Mouse (Mus musculus) midbrain, embryonic 11.5 days (tissue): Measurements from ENCODE around the gene Efcab12. TPM values are rescaled to one million over a fixed set of nuclear protein-coding genes. Genes with fewer than 3 reads are reported as not detected.

Experiments used
- ATAC-seq: fragments of 200-750 bp; cut with Nextera tagmentation; 2 replicates; pipeline ENCODE4 v1.8.0; 2017; ENCODE audit warnings: moderate TSS enrichment, moderate library complexity; ENCODE audit not compliant: low FRiP score
- DNase-seq: peaks from one replicate; pipeline ENCODE4 v3.0.0; 2015; ENCODE audit warnings: low spot score; ENCODE audit errors: missing footprints
- H3K27ac ChIP-seq: fragments of 300-500 bp; sonication (generic); 2 replicates; pipeline ENCODE4 v1.5.1; 2014; ENCODE audit warnings: low read depth, low read length
- H3K27me3 ChIP-seq: fragments of 300-500 bp; sonication (generic); 2 replicates; pipeline ENCODE4 v1.6.1; 2014; ENCODE audit warnings: mild to moderate bottlenecking, low read length, moderate library complexity, mixed read lengths; ENCODE audit not compliant: control insufficient read depth, insufficient read depth
- H3K36me3 ChIP-seq: fragments of 300-500 bp; sonication (generic); 2 replicates; pipeline ENCODE4 v1.6.1; 2014; ENCODE audit warnings: mild to moderate bottlenecking, low read length, moderate library complexity, mixed read lengths; ENCODE audit not compliant: control insufficient read depth, insufficient read depth
- H3K4me1 ChIP-seq: fragments of 300-500 bp; sonication (generic); 2 replicates; pipeline ENCODE4 v1.6.1; 2014; ENCODE audit warnings: low read length; ENCODE audit not compliant: control insufficient read depth, insufficient read depth
- H3K4me2 ChIP-seq: fragments of 300-500 bp; sonication (generic); 2 replicates; pipeline ENCODE4 v1.6.1; 2014; ENCODE audit warnings: mild to moderate bottlenecking, moderate library complexity
- H3K4me3 ChIP-seq: fragments of 300-500 bp; sonication (generic); 2 replicates; pipeline ENCODE4 v1.5.1; 2014; ENCODE audit warnings: low read depth, low read length
- H3K9ac ChIP-seq: fragments of 300-500 bp; sonication (generic); 2 replicates; pipeline ENCODE4 v1.6.1; 2014; ENCODE audit warnings: low read length
- H3K9me3 ChIP-seq: fragments of 300-500 bp; sonication (generic); 2 replicates; pipeline ENCODE4 v1.6.1; 2016; ENCODE audit warnings: low read length; ENCODE audit not compliant: control insufficient read depth
- WGBS: fragments of 180-500 bp; shearing (Covaris S2); extraction: QIAGEN DNeasy Blood & Tissue Kit; methylation state at CpG from one replicate; pipeline ENCODE4 v1.1.7; 2014; 5-methylcytosine and 5-hydroxymethylcytosine counted together
- polyA plus RNA-seq: library from polyadenylated mRNA; unstranded; fragments of >200 nt; fragmentation: Nextera tagmentation; extraction: Ambion mirVana; gene quantifications from 2 replicates; pipeline ENCODE4 v1.2.1, GENCODE M21; 2014

Efcab12 gene
- polyA plus RNA-seq, 1 experiment from 2014 or later = 1.7 TPM

DNA sequence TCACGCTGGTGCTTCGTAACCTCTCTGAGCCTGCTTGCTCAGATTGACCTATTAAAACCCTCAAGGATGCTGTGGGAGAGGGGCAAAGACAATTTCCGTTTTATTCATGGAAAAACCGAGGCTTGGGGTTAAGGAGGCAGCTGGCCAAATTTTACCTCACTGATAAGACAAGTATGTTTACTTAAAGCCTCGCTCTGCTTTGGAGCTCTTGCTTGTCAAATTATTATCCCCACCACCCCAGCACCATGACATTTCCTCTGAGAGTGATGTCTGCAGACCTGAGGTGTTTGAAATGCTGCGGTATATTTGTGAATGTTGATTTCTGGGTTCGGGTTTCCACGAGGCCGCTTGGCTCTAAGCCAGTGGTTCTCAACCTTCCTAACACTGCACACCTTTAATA lies 61.8 kb downstream of the Efcab12 start:
- Histone ChIP-seq H3K9ac (peak overlapping the region; percentile 39; the same call in 1 of the 2 replicates), H3K36me3 (peaks cover 6% of the 10 kb centered on the region; the same call in 1 of the 2 replicates), H3K27me3 (no peaks in the 10 kb centered on the region), H3K27ac (no peak overlapping the region), H3K4me2 (peak overlapping the region; percentile 87), H3K9me3 (no peaks in the 10 kb centered on the region), H3K4me1 (peaks cover 18% of the 10 kb centered on the region), H3K4me3 (peak overlapping the region; percentile 80)
- ATAC-seq (no peak), DNase-seq (no peak)
- 80% methylated on average over 9 of the region's 9 CpGs for WGBS

- no peak for ATAC-seq
- Histone ChIP-seq H3K9me3 (no peaks in the 10 kb centered on the region), H3K4me2 (peak overlapping the region; percentile 87), H3K27ac (no peak overlapping the region), H3K9ac (peak overlapping the region; percentile 88), H3K36me3 (peaks cover 6% of the 10 kb centered on the region; the same call in 1 of the 2 replicates), H3K27me3 (no peaks in the 10 kb centered on the region), H3K4me1 (peaks cover 18% of the 10 kb centered on the region), H3K4me3 (peak overlapping the region; percentile 80)
- no peak for DNase-seq
- WGBS = 58% methylated on average over 3 of the region's 3 CpGs
Observed at GRCm38 (mm10) chr6:115775838-115776237, 62.4 kb downstream of the Efcab12 start.

DNA sequence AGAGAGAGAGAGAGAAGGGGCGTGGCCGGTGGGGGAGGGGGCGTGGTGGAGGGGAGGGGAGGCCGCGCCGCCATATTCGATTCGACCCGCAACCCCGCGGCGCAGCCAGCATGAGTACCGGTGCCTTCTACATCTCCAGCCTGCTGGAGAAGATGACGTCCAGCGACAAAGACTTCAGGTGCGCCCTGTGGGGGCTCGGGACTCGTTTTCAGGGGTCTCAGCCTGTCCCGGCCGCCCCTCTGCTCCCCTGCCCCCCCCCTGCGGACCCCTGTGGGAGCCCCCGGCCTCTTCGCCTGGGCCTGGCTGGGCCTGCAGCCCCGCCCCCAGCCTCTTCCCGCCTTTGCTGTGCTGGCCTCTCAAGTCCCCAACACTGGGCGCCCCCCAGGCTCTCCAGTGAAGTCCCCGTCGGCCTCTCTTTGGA lies 63.7 kb downstream of the Efcab12 start, which contains the start of gene Cand2:
Gene Cand2, plus strand, starts transcription at position 38 of the 421 bp plus-strand sequence.
- Histone ChIP-seq H3K27me3 (no peaks in the 10 kb centered on the region), H3K27ac (peak within 1 kb of the TSS; percentile 56; the same call in 1 of the 2 replicates), H3K4me1 (peaks cover 18% of the 10 kb centered on the region), H3K4me3 (peak within 1 kb of the TSS; percentile 80), H3K9me3 (no peaks in the 10 kb centered on the region), H3K9ac (peak within 1 kb of the TSS; percentile 88), H3K36me3 (no peaks in the 10 kb centered on the region), H3K4me2 (peak within 1 kb of the TSS; percentile 87)
- ATAC-seq = peak; percentile 90
- peak; percentile 98 for DNase-seq
- WGBS = 2% methylated on average over 12 of the region's 28 CpGs

DNA sequence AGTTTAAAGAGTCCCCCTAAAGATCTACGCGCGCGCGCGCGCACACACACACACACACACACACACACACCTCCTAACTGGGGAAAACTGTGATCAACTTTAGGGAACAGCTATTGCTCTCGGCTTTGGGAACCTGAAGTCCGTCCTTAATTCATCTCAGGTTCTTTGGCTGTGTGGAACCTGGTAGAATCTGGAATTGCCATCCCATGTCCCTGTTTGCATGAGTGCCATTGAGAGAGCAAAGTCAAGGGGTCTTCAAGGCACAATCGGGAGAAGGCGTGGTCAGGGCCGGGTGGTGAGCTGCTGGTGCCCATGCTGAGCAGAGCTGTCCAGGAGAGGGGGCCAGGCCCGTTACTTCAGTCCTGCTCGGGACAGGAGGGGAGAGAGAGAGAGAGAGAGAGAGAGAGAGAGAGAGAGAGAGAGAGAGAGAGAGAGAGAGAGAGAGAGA lies 64.2 kb downstream of the Efcab12 start:
- Histone ChIP-seq H3K27me3 (no peaks in the 10 kb centered on the region), H3K9ac (peak overlapping the region; percentile 33), H3K9me3 (no peaks in the 10 kb centered on the region), H3K4me1 (peaks cover 18% of the 10 kb centered on the region), H3K4me2 (peak overlapping the region; percentile 55), H3K4me3 (peak overlapping the region; percentile 80), H3K36me3 (no peaks in the 10 kb centered on the region), H3K27ac (peak overlapping the region; percentile 25; the same call in 1 of the 2 replicates)
- ATAC-seq (peak; percentile 90), DNase-seq (peak; percentile 98)
- WGBS = under 1% methylated on average over 14 of the region's 14 CpGs

DNA sequence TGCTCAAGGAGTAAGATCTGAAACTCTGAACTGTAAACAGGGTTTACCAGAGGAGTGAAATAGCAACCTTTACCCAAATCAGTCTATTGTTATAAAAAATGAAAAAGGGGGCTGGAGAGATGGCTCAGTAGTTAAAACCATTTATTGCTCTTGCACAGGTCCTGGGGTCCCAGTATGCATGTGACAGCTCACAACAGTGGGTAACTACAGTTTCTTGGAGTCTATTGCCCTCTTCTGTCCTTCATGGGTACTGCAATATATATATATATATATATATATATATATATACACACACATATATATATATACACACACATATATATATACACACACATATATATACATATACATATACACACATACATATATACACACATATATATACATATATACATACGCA lies 65.6 kb downstream of the Efcab12 start:
- ATAC-seq (no peak), DNase-seq (no peak)
- H3K9ac ChIP-seq = no peak overlapping the region
- no peaks in the 10 kb centered on the region for H3K36me3 ChIP-seq
- no peaks in the 10 kb centered on the region for H3K9me3 ChIP-seq
- peaks cover 18% of the 10 kb centered on the region for H3K4me1 ChIP-seq
- no peaks in the 10 kb centered on the region for H3K27me3 ChIP-seq
- WGBS = 89% methylated on average over 1 of the region's 1 CpGs
- H3K4me2 ChIP-seq = no peak overlapping the region
- no peak overlapping the region for H3K4me3 ChIP-seq
- no peak overlapping the region for H3K27ac ChIP-seq

DNA sequence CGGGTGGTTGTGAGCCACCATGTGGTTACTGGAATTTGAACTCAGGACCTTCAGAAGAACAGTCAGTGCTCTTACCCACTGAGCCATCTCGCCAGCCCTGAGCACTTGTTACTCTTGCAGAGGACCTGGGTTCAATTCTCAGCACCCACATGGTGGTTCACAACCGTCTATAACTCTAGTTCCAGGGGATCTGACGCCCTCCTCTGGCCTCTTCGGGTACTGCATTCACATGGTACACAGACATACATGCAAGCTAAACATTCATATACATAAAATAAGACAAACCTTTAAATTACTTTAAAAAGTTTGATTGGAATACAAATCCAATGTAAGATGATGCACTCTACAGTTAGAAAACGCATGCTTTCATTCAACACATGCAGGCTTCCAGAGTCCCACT lies 66.0 kb downstream of the Efcab12 start:
- no peaks in the 10 kb centered on the region for H3K27me3 ChIP-seq
- 76% methylated on average over 6 of the region's 6 CpGs for WGBS
- no peaks in the 10 kb centered on the region for H3K9me3 ChIP-seq
- DNase-seq = no peak
- H3K4me1 ChIP-seq = peaks cover 18% of the 10 kb centered on the region
- no peaks in the 10 kb centered on the region for H3K36me3 ChIP-seq
- no peak overlapping the region for H3K9ac ChIP-seq
- ATAC-seq = no peak
- H3K4me3 ChIP-seq = no peak overlapping the region
- no peak overlapping the region for H3K27ac ChIP-seq
- no peak overlapping the region for H3K4me2 ChIP-seq

DNA sequence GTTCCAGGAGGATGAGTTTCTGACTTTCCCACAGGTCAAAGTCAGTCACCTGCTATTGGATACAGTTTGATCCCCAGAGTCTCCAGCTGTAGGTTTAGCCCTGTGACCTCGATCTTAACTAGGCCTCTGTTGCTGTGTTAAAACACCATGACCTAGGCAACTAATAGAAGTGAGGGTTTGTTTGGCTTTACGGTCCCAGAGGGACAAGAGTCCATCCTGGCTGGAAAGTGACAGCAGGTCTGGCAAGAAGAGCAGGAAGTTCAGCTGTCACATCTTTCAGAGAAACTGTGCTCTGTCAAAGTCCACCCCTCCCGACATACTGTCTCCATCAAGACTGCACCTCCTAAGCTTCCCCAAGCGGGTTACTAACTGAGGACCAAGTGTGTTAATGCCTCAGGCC lies 67.4 kb downstream of the Efcab12 start:
- Histone ChIP-seq H3K9me3 (no peaks in the 10 kb centered on the region), H3K4me1 (peaks cover 9% of the 10 kb centered on the region), H3K36me3 (no peaks in the 10 kb centered on the region), H3K4me3 (no peak overlapping the region), H3K27ac (no peak overlapping the region), H3K4me2 (no peak overlapping the region), H3K27me3 (no peaks in the 10 kb centered on the region), H3K9ac (no peak overlapping the region)
- WGBS = 85% methylated on average over 4 of the region's 4 CpGs
- no peak for DNase-seq
- no peak for ATAC-seq

DNA sequence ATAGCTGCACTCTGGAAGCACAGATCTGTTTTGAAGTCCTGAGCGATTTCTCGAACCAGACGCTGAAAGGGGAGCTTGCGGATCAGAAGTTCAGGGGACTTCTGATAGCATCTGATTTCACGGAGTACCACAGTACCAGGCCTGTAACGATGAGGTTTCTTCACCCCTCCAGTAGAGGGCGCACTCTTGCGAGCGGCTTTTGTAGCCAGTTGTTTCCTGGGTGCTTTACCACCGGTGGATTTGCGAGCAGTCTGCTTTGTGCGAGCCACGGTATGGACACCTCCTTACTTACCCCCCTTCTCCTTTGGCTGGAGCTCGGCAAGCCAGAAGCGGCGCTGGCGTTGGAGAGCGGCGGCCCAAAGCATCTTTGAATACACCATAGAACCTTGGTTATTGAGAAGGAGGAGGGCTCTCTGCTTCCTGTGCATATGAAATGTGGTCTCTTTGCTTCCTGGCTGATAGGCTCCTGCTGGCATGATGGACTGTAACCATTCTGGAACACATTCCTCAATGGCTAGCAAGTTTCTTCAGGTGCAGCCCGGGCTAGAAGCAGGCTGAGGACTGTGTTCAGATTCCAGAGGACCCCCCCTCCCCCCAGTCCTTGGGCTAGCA lies 68.0 kb downstream of the Efcab12 start:
- ATAC-seq (no peak), DNase-seq (no peak)
- WGBS = 87% methylated on average over 20 of the region's 20 CpGs
- Histone ChIP-seq H3K36me3 (no peaks in the 10 kb centered on the region), H3K27me3 (no peaks in the 10 kb centered on the region), H3K4me1 (peaks cover 2% of the 10 kb centered on the region), H3K27ac (no peak overlapping the region), H3K4me2 (no peak overlapping the region), H3K9me3 (no peaks in the 10 kb centered on the region), H3K9ac (no peak overlapping the region), H3K4me3 (no peak overlapping the region)

GRCm38 (mm10) chr6:115768207-115768606 lies 70.0 kb downstream of the Efcab12 start:
- WGBS = 92% methylated on average over 4 of the region's 4 CpGs
- no peak for DNase-seq
- H3K9me3 ChIP-seq = no peaks in the 10 kb centered on the region
- H3K36me3 ChIP-seq = no peaks in the 10 kb centered on the region
- H3K9ac ChIP-seq = no peak overlapping the region
- H3K27ac ChIP-seq = no peak overlapping the region
- no peak for ATAC-seq
- H3K27me3 ChIP-seq = no peaks in the 10 kb centered on the region
- H3K4me3 ChIP-seq = no peak overlapping the region
- peaks cover 8% of the 10 kb centered on the region for H3K4me1 ChIP-seq
- no peak overlapping the region for H3K4me2 ChIP-seq
